Mouse (Mus musculus) embryonic facial prominence, embryonic 11.5 days (tissue): ENCODE data around the gene Nudt4. TPM values are rescaled to one million over a fixed set of nuclear protein-coding genes. Genes with fewer than 3 reads are reported as not detected.
"Not testable (repeated sequence)": the region's sequence is repeated elsewhere in the genome, so short reads cannot be mapped to it uniquely, and the experiment has no call there.

Source experiments
- ATAC-seq: fragments of 200-750 bp; cut with Nextera tagmentation; replicated peaks from 2 replicates; pipeline ENCODE4 v1.8.0; 2017; ENCODE audit warnings: low read depth; ENCODE audit not compliant: insufficient number of reproducible peaks, low FRiP score, low TSS enrichment
- DNase-seq: peaks from one replicate; pipeline ENCODE4 v3.0.0-alpha.2; 2015; ENCODE audit warnings: low spot score
- H3K27ac ChIP-seq: fragments of 300-500 bp; sonication (generic); replicated peaks from 2 replicates; pipeline ENCODE4 v1.5.1; 2014; ENCODE audit warnings: mild to moderate bottlenecking, low read depth, low read length, control low read depth
- H3K27me3 ChIP-seq: fragments of 300-500 bp; sonication (generic); 2 replicates; pipeline ENCODE4 v1.6.1; 2014; ENCODE audit warnings: mild to moderate bottlenecking, low read length, moderate library complexity, mixed read lengths; ENCODE audit not compliant: control insufficient read depth, insufficient read depth
- H3K36me3 ChIP-seq: fragments of 300-500 bp; sonication (generic); replicated peaks from 2 replicates; pipeline ENCODE4 v1.6.1; 2014; ENCODE audit warnings: low read depth, mild to moderate bottlenecking, low read length, moderate library complexity, mixed read lengths; ENCODE audit not compliant: control insufficient read depth, insufficient read depth
- H3K4me1 ChIP-seq: fragments of 300-500 bp; sonication (generic); 2 replicates; pipeline ENCODE4 v1.6.1; 2014; ENCODE audit warnings: low read length, mixed read lengths; ENCODE audit not compliant: control insufficient read depth, insufficient read depth
- H3K4me2 ChIP-seq: fragments of 300-500 bp; sonication (generic); 2 replicates; pipeline ENCODE4 v1.6.1; 2014; ENCODE audit warnings: low read depth, mild to moderate bottlenecking, control low read depth, low read length, moderate library complexity
- H3K4me3 ChIP-seq: fragments of 300-500 bp; sonication (generic); 2 replicates; pipeline ENCODE4 v1.5.1; 2014; ENCODE audit warnings: low read depth, low read length, control low read depth
- H3K9ac ChIP-seq: fragments of 300-500 bp; sonication (generic); replicated peaks from 2 replicates; pipeline ENCODE4 v1.6.1; 2014; ENCODE audit warnings: mild to moderate bottlenecking, control low read depth, low read length
- H3K9me3 ChIP-seq: fragments of 300-500 bp; sonication (generic); replicated peaks from 2 replicates; pipeline ENCODE4 v1.6.1; 2016; ENCODE audit warnings: mild to moderate bottlenecking, low read length, inconsistent platforms, mixed read lengths; ENCODE audit not compliant: control insufficient read depth
- WGBS: fragments of 180-500 bp; shearing (Covaris S2); extraction: QIAGEN DNeasy Blood & Tissue Kit; methylation state at CpG from one replicate; pipeline ENCODE4 v1.1.7; 2014; 5-methylcytosine and 5-hydroxymethylcytosine counted together
- polyA plus RNA-seq: library from polyadenylated mRNA; unstranded; fragments of >200 nt; fragmentation: Nextera tagmentation; extraction: Ambion mirVana; gene quantifications from 2 replicates; pipeline ENCODE4 v1.2.1, GENCODE M21; 2014

Nudt4 gene
- polyA plus RNA-seq, 1 experiment from 2014 or later: 142 TPM

GRCm38 (mm10) chr10:95552326-95552725, 11.6 kb downstream of the Nudt4 start:
- no peaks in the 10 kb centered on the region for H3K4me1 ChIP-seq
- no peak overlapping the region for H3K4me3 ChIP-seq
- no peak overlapping the region for H3K27ac ChIP-seq
- no peaks in the 10 kb centered on the region for H3K36me3 ChIP-seq
- no peaks in the 10 kb centered on the region for H3K9me3 ChIP-seq
- no peak overlapping the region for H3K4me2 ChIP-seq
- DNase-seq (no peak), ATAC-seq (no peak)
- no peak overlapping the region for H3K9ac ChIP-seq
- WGBS: 61% methylated on average over 3 of the region's 3 CpGs
- H3K27me3 ChIP-seq: no peaks in the 10 kb centered on the region

GRCm38 (mm10) chr10:95551752-95552151, 12.2 kb downstream of the Nudt4 start:
- ATAC-seq: no peak
- H3K9ac ChIP-seq: no peak overlapping the region
- no peak overlapping the region for H3K27ac ChIP-seq
- H3K9me3 ChIP-seq: no peaks in the 10 kb centered on the region
- H3K27me3 ChIP-seq: no peaks in the 10 kb centered on the region
- no peaks in the 10 kb centered on the region for H3K36me3 ChIP-seq
- no peak overlapping the region for H3K4me3 ChIP-seq
- no peak overlapping the region for H3K4me2 ChIP-seq
- H3K4me1 ChIP-seq: no peaks in the 10 kb centered on the region
- peak; percentile 42 for DNase-seq

- H3K27me3 ChIP-seq: no peaks in the 10 kb centered on the region
- no peak overlapping the region for H3K4me3 ChIP-seq
- H3K36me3 ChIP-seq: no peaks in the 10 kb centered on the region
- no peak overlapping the region for H3K9ac ChIP-seq
- ATAC-seq (no peak), DNase-seq (peak; percentile 34)
- WGBS: 73% methylated on average over 1 of the region's 1 CpGs
- no peaks in the 10 kb centered on the region for H3K9me3 ChIP-seq
- H3K4me2 ChIP-seq: no peak overlapping the region
- no peaks in the 10 kb centered on the region for H3K4me1 ChIP-seq
- no peak overlapping the region for H3K27ac ChIP-seq
Observed at GRCm38 (mm10) chr10:95550506-95550905, 13.4 kb downstream of the Nudt4 start.

GRCm38 (mm10) chr10:95549080-95549479, 14.9 kb downstream of the Nudt4 start:
- H3K4me1 ChIP-seq, H3K27me3 ChIP-seq, DNase-seq, H3K9ac ChIP-seq, H3K9me3 ChIP-seq, ATAC-seq, H3K36me3 ChIP-seq, H3K27ac ChIP-seq, H3K4me3 ChIP-seq, H3K4me2 ChIP-seq: not testable (repeated sequence)
- WGBS: 50% methylated on average over 5 of the region's 5 CpGs

- no peak for DNase-seq
- no peaks in the 10 kb centered on the region for H3K4me1 ChIP-seq
- no peak overlapping the region for H3K4me2 ChIP-seq
- 84% methylated on average over 11 of the region's 11 CpGs for WGBS
- H3K4me3 ChIP-seq: no peak overlapping the region
- no peak overlapping the region for H3K27ac ChIP-seq
- ATAC-seq: no peak
- H3K27me3 ChIP-seq: no peaks in the 10 kb centered on the region
- no peak overlapping the region for H3K9ac ChIP-seq
- no peaks in the 10 kb centered on the region for H3K9me3 ChIP-seq
- H3K36me3 ChIP-seq: no peaks in the 10 kb centered on the region
Observed at GRCm38 (mm10) chr10:95548154-95548826, 15.7 kb downstream of the Nudt4 start.

GRCm38 (mm10) chr10:95546178-95546577, 17.8 kb downstream of the Nudt4 start:
- Histone ChIP-seq H3K36me3 (no peaks in the 10 kb centered on the region), H3K9me3 (no peaks in the 10 kb centered on the region)
- WGBS: 89% methylated on average over 2 of the region's 2 CpGs

GRCm38 (mm10) chr10:95545051-95545450, 18.9 kb downstream of the Nudt4 start:
- H3K4me3 ChIP-seq: no peak overlapping the region
- ATAC-seq: 0 out of 2 replicates have a peak, but pooled peaks have one; percentile 44
- no peaks in the 10 kb centered on the region for H3K9me3 ChIP-seq
- 82% methylated on average over 4 of the region's 4 CpGs for WGBS
- DNase-seq: no peak
- no peak overlapping the region for H3K4me2 ChIP-seq
- no peaks in the 10 kb centered on the region for H3K27me3 ChIP-seq
- H3K27ac ChIP-seq: no peak overlapping the region
- H3K4me1 ChIP-seq: no peaks in the 10 kb centered on the region
- no peak overlapping the region for H3K9ac ChIP-seq
- no peaks in the 10 kb centered on the region for H3K36me3 ChIP-seq

More at GRCm38 (mm10) chr10:95546178-95546577, 17.8 kb downstream of the Nudt4 start:
- DNase-seq (no peak), ATAC-seq (no peak)
- Histone ChIP-seq H3K27ac (no peak overlapping the region), H3K4me1 (no peaks in the 10 kb centered on the region), H3K9ac (no peak overlapping the region), H3K4me2 (no peak overlapping the region), H3K4me3 (no peak overlapping the region), H3K27me3 (no peaks in the 10 kb centered on the region)

- no peaks in the 10 kb centered on the region for H3K36me3 ChIP-seq
- DNase-seq: no peak
Observed at GRCm38 (mm10) chr10:95544651-95545050, 19.3 kb downstream of the Nudt4 start.

More at GRCm38 (mm10) chr10:95544651-95545050, 19.3 kb downstream of the Nudt4 start:
- H3K27me3 ChIP-seq: no peaks in the 10 kb centered on the region
- no peak overlapping the region for H3K4me2 ChIP-seq
- H3K9ac ChIP-seq: no peak overlapping the region
- ATAC-seq: no peak
- H3K4me1 ChIP-seq: no peaks in the 10 kb centered on the region
- WGBS: 82% methylated on average over 2 of the region's 2 CpGs
- H3K27ac ChIP-seq: no peak overlapping the region
- no peaks in the 10 kb centered on the region for H3K9me3 ChIP-seq
- no peak overlapping the region for H3K4me3 ChIP-seq
